Mouse (Mus musculus) G1E (cell line): Measurements from ENCODE around the gene Pik3r6. TPM values are rescaled to one million over a fixed set of nuclear protein-coding genes. Genes with fewer than 3 reads are reported as not detected.

ENCODE experiments used
- ATAC-seq: 2 replicates; pipeline ENCODE4 v1.8.0; 2016; ENCODE audit warnings: mild to moderate bottlenecking; ENCODE audit not compliant: insufficient number of reproducible peaks, poor library complexity, low FRiP score, severe bottlenecking; ENCODE audit errors: extremely low read depth
- DNase-seq: peaks from one replicate; pipeline ENCODE4 v3.0.0; 2012; ENCODE audit warnings: low spot score
- H3K27me3 ChIP-seq: 2 replicates; pipeline ENCODE4 v1.6.1; 2012; ENCODE audit warnings: mild to moderate bottlenecking, low read length, inconsistent platforms; ENCODE audit not compliant: insufficient read depth
- H3K36me3 ChIP-seq: replicated peaks from 2 replicates; pipeline ENCODE3; 2012; ENCODE audit warnings: mild to moderate bottlenecking, inconsistent platforms
- H3K4me1 ChIP-seq: 2 replicates; pipeline ENCODE4 v1.6.1; 2012; ENCODE audit warnings: low read depth, low read length, inconsistent platforms, mixed read lengths; ENCODE audit not compliant: insufficient read depth
- H3K4me3 ChIP-seq: 2 replicates; pipeline ENCODE4 v1.5.1; 2012; ENCODE audit warnings: low read depth, mild to moderate bottlenecking, inconsistent platforms, low read length, moderate library complexity, mixed read lengths
- H3K9me3 ChIP-seq: replicated peaks from 2 replicates; pipeline ENCODE4 v1.6.1; 2012; ENCODE audit warnings: inconsistent platforms
- CTCF ChIP-seq: IDR thresholded peaks from 2 replicates; pipeline ENCODE4 v1.5.1; 2012; ENCODE audit warnings: low read depth, low read length, inconsistent platforms, mixed read lengths
- GATA1 ChIP-seq: IDR thresholded peaks from 2 replicates; pipeline ENCODE4 v1.6.1; 2012; ENCODE audit warnings: borderline replicate concordance, low read length, inconsistent platforms, mixed read lengths
- GATA2 ChIP-seq: IDR thresholded peaks from 2 replicates; pipeline ENCODE4 v1.6.1; 2012; ENCODE audit warnings: low read depth, low read length, inconsistent platforms, borderline replicate concordance
- POLR2AphosphoS5 ChIP-seq: IDR thresholded peaks from 2 replicates; pipeline ENCODE4 v1.6.1; 2012; ENCODE audit warnings: low read depth, low read length, inconsistent platforms; ENCODE audit not compliant: insufficient replicate concordance
- TAL1 ChIP-seq: conservative IDR thresholded peaks from 2 replicates; pipeline ENCODE4 v1.6.1; 2012; ENCODE audit warnings: low read depth, low read length, inconsistent platforms, mixed read lengths
- polyA plus RNA-seq: library from polyadenylated mRNA; stranded (reverse); fragments of >175 nt; gene quantifications from 2 replicates; pipeline ENCODE4 v1.2.3, GENCODE M21; 2012
- total RNA-seq, 2 experiments: library from RNA; stranded (forward) in 1 of 2; stranded (reverse) in 1 of 2; fragments of 200-1000 nt in 1 of 2; fragments of >200 nt in 1 of 2; fragmentation: Nextera tagmentation in 1 of 2; gene quantifications; 2 replicates each; pipeline ENCODE4 v1.2.3; 2014 to 2017

Pik3r6 gene
- total and polyA plus RNA-seq, 3 experiments: 0.04 to 4.7 TPM; not detected in 1

GRCm38 (mm10) chr11:68589055-68589809, 86.4 kb downstream of the Pik3r6 start:
- Histone ChIP-seq H3K36me3 (no peaks in the 10 kb centered on the region), H3K9me3 (no peaks in the 10 kb centered on the region), H3K4me3 (no peak overlapping the region), H3K4me1 (no peaks in the 10 kb centered on the region), H3K27me3 (peaks cover 10% of the 10 kb centered on the region; the same call in 1 of the 2 replicates)
- TF ChIP-seq CTCF (peak; percentile 61), GATA2 (no peak), GATA1 (no peak)
- DNase-seq (peak; percentile 37), ATAC-seq (no peak)

- DNase-seq: no peak
- H3K36me3 ChIP-seq: no peaks in the 10 kb centered on the region
- TF ChIP-seq CTCF (no peak), POLR2AphosphoS5 (no peak), TAL1 (no peak), GATA1 (no peak), GATA2 (no peak)
- peaks cover 10% of the 10 kb centered on the region; the same call in 1 of the 2 replicates for H3K27me3 ChIP-seq
- no peak overlapping the region for H3K4me3 ChIP-seq
- no peaks in the 10 kb centered on the region for H3K9me3 ChIP-seq
- H3K4me1 ChIP-seq: no peaks in the 10 kb centered on the region
- no peak for ATAC-seq
Observed at GRCm38 (mm10) chr11:68591708-68592107, 88.9 kb downstream of the Pik3r6 start.

GRCm38 (mm10) chr11:68593247-68593646, 90.4 kb downstream of the Pik3r6 start:
- no peak for TF ChIP-seq GATA1
- TF ChIP-seq TAL1: no peak
- TF ChIP-seq CTCF: no peak
- no peak for TF ChIP-seq POLR2AphosphoS5
- no peak for TF ChIP-seq GATA2
- H3K4me3 ChIP-seq: no peak overlapping the region
- H3K4me1 ChIP-seq: no peaks in the 10 kb centered on the region
- H3K27me3 ChIP-seq: peaks cover 7% of the 10 kb centered on the region; the same call in 1 of the 2 replicates
- H3K36me3 ChIP-seq: no peaks in the 10 kb centered on the region
- no peak for ATAC-seq
- no peak for DNase-seq
- H3K9me3 ChIP-seq: no peaks in the 10 kb centered on the region

GRCm38 (mm10) chr11:68597912-68598311, 95.1 kb downstream of the Pik3r6 start:
- TF ChIP-seq POLR2AphosphoS5: no peak
- H3K27me3 ChIP-seq: peaks cover 4% of the 10 kb centered on the region; the same call in 1 of the 2 replicates
- ATAC-seq: no peak
- H3K4me3 ChIP-seq: no peak overlapping the region
- no peaks in the 10 kb centered on the region for H3K9me3 ChIP-seq
- no peak for DNase-seq
- H3K4me1 ChIP-seq: no peaks in the 10 kb centered on the region
- H3K36me3 ChIP-seq: no peaks in the 10 kb centered on the region

- Histone ChIP-seq H3K4me1 (no peaks in the 10 kb centered on the region), H3K9me3 (no peaks in the 10 kb centered on the region), H3K27me3 (0 out of 2 replicates have a peak, but pooled peaks cover 2% of the 10 kb centered on the region), H3K4me3 (no peak overlapping the region), H3K36me3 (no peaks in the 10 kb centered on the region)
- TF ChIP-seq CTCF: no peak
- no peak for TF ChIP-seq GATA2
- TF ChIP-seq TAL1: no peak
- no peak for TF ChIP-seq POLR2AphosphoS5
- no peak for TF ChIP-seq GATA1
- ATAC-seq: no peak
- DNase-seq: no peak
Observed at GRCm38 (mm10) chr11:68600551-68601021, 97.8 kb downstream of the Pik3r6 start.

- DNase-seq (no peak), ATAC-seq (no peak)
- Histone ChIP-seq H3K9me3 (no peaks in the 10 kb centered on the region), H3K4me3 (no peak overlapping the region), H3K27me3 (0 out of 2 replicates have a peak, but pooled peaks cover 2% of the 10 kb centered on the region), H3K36me3 (no peaks in the 10 kb centered on the region), H3K4me1 (no peaks in the 10 kb centered on the region)
- TF ChIP-seq GATA2 (no peak), GATA1 (no peak), POLR2AphosphoS5 (no peak), TAL1 (no peak), CTCF (no peak)
Observed at GRCm38 (mm10) chr11:68601486-68601991, 98.7 kb downstream of the Pik3r6 start.

Other genes with a start within 250 kb of the Pik3r6 start
- not detected in 2 replicates for gene Ntn1, start 102.2 kb upstream of the Pik3r6 start, total RNA-seq (2014; fragmentation: Nextera tagmentation)
- under 0.01 TPM in 1 of 2 replicates, not detected in the other for gene Ntn1, start 102.2 kb upstream of the Pik3r6 start, total RNA-seq (2017)
- not detected in 2 replicates for gene Ntn1, start 102.2 kb upstream of the Pik3r6 start, polyA plus RNA-seq
- not detected in 2 replicates for gene Pik3r5, start 70.9 kb upstream of the Pik3r6 start, total RNA-seq (2014; fragmentation: Nextera tagmentation)
- gene Pik3r5, start 70.9 kb upstream of the Pik3r6 start, total RNA-seq (2017): 0.49 TPM in 1 of 2 replicates, not detected in the other
- gene Pik3r5, start 70.9 kb upstream of the Pik3r6 start, polyA plus RNA-seq: 0.02 TPM in 1 of 2 replicates, not detected in the other
- not detected in 2 replicates for gene Mfsd6l, start 53.2 kb downstream of the Pik3r6 start, total RNA-seq (2014; fragmentation: Nextera tagmentation)
- 0.23 and 0.27 TPM in 2 replicates for gene Mfsd6l, start 53.2 kb downstream of the Pik3r6 start, total RNA-seq (2017)
- not detected in 2 replicates for gene Mfsd6l, start 53.2 kb downstream of the Pik3r6 start, polyA plus RNA-seq
- not detected in 2 replicates for gene Ccdc42, start 84.0 kb downstream of the Pik3r6 start, total RNA-seq (2014; fragmentation: Nextera tagmentation)
- gene Ccdc42, start 84.0 kb downstream of the Pik3r6 start, total RNA-seq (2017): not detected in 2 replicates
- gene Ccdc42, start 84.0 kb downstream of the Pik3r6 start, polyA plus RNA-seq: not detected in 2 replicates
- 4.9 TPM in 1 of 2 replicates, not detected in the other for gene Myh10, start 188.5 kb downstream of the Pik3r6 start, total RNA-seq (2014; fragmentation: Nextera tagmentation)
- 0.49 TPM in 1 of 2 replicates, not detected in the other for gene Myh10, start 188.5 kb downstream of the Pik3r6 start, total RNA-seq (2017)
- 0.03 TPM in 1 of 2 replicates, not detected in the other for gene Myh10, start 188.5 kb downstream of the Pik3r6 start, polyA plus RNA-seq